Mouse (Mus musculus) lung, postnatal 36 days (tissue): ENCODE data around the gene Slc39a8.

Experiments
- DNase-seq: peaks from one replicate; pipeline ENCODE4 v3.0.0; 2022; ENCODE audit warnings: mixed read lengths

Slc39a8 gene

DNA sequence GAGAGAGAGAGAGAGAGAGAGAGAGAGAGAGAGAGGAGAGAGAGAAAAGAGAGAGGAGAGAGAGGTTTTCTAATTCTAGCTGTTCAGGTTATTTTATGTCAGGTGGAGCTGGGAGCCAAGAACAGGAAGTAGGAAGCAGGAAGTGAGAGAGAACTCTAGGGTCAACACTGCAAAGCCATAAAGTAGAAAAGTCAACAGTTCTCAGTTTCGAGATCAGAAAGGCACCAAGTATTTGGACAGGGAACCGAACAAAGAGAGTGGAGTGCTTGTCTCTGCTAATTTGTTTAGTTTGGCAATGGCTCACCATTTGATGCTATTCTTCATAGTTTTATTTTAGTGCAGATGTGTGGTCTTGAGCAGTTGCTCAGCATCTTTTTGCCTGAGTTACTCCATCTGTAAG, 26.5 kb downstream of the Slc39a8 start:
- peak; percentile 72 for DNase-seq

DNA sequence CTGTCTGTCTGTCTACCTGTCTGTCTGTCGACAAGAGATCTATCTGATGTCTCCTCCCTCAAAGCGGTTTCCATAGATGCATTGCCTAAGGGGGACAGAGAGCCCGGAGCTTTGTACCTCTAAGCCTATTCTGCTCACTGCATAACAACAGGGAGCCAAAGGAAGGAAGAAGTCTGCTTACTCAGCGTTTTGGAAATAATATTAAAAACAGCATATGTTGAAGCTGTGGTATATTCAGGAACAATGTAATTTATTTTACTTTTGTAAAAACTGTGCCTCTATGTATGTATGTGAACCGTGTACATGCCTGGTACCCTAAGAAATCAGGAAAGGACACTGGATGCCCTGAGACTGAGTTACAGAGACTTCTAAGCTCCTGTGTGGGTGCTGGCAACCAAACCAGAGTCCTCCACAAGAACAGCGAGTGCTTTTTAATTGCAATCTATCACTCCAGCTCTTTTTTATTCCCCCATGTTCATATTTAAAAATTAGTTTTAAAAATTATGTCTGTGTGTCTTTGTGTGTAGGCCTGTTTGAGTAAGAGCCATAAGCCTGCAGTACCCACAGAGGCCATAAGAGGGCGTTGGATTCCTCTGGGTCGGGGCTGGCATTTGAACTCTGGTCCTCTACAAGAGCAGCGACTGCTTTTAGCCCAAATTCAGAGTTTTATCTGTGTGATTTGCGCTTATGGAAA, 28.7 kb downstream of the Slc39a8 start:
- DNase-seq: no peak

DNA sequence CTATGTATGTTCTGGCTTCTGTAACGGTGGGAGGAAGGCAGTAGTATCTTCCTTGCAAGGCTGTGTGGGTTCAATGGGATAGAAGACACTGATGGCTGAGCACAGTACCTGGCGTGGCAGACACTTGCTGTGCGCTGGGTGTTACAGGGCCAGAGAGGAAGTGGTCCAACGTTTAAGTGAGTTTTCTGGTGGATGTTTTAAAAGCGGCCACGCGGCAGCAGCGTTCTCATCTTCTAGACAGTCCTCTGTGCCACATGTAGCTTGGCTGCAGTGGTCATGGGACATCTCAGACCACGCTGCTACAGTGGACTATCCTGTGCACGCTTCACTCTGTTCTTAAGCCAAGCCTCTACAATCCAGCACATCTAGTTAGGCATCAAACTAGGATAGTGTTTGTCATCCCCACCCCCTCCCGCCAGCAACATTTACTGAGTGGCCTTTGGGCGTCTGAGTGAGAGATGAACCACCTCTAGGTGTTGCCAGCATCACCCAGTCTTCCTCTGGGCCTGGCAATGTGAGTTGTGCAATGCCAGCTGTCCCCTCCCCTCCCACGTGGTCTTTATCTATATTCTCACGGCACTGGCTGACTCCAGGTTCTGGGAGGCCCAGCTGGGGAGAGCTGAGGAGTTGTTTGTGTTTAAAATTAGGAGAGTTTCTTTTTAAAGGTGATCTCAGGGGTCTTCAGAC, 29.4 kb downstream of the Slc39a8 start:
- no peak for DNase-seq

DNA sequence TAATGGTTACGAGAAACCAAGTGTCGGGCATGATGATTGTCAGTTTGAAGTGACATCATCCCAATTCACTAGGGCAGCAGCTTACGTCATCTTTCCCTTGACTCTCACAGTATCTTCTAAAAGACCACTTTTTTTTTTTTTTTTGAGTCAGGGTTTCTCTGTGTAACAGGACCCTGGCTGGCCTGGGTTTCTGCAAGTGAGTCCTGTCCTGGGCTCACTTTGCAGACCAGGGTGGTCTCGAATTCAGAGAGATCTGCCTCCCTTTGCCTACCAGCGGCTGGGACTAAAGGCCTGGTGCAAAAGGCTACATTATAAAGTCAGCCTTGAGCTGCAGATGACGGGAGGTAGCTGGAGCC, 29.9 kb downstream of the Slc39a8 start:
- DNase-seq: no peak

DNA sequence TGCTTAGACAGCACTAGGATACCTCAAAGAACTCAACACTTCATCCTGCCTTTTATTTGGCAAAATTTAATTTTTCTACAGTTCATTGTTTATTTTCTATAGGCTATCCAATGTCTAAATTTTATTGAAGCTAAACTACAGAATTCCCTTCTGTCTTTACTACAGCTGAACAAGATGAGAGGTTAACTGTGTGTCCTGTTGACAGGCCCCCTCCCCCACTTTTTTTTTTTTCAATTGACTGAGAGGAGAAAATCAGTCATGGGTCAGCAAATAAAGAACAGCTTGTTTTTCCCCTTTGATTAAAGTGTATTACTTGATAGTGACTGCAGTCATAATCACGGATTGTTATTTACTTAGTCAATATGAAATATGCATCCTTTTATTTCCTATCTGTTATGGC, 31.2 kb downstream of the Slc39a8 start:
- no peak for DNase-seq

DNA sequence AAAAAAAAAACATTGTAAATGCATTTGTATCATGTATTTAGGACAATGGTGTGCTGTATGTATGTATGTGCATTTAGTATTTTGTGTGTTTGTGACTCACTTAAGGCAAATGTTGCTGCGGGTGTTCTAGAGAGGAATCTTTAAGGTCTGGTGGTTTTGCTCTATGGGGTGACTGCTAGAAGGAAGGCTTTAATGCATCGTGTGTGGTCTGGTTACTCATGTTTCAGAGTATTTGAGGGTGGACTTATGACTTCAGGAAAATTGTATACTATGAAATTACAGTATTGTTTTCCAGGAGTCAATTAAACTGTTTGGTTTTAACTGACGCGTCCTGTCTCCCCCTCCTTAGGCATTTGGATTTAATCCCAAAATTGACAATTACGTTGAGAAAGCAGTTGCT, 32.1 kb downstream of the Slc39a8 start:
- DNase-seq: no peak

DNA sequence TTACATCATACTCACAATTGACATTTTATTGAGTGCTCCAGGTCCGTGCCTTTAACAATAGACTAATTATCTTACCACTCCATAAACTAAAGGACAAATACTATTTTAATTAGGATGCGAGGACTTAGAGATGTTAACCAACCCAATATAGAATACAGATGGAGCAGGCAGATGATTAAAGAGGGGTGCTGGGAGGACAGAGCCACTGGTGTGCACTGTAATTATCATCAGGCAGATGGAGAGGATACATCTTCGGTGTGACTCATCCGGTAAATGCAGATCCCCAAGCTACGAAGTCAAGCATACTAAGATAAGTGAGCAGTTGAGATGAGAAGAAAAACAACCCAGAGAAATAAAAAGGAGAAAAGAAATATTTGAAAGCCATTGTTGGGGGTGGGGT, 34.4 kb downstream of the Slc39a8 start:
- no peak for DNase-seq

DNA sequence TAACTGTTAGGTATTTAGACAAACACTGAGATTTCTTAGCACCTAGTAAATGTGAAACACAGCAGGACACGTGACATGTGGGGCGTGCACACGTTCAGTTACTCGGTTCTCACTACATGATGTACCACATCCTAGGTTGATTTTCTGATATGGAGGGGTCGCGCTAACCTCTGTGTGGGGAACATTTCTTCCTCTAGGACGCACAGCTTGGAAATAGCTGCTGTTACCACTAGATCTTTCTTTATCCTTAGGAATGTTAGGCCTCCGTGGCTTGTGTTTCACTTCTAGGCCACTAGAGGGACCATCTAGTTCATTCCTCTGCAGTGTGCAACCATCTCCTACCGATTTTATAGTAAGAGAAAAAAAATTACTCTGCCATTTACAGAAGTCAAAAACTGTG, 37.7 kb downstream of the Slc39a8 start:
- DNase-seq: peak; percentile 57

DNA sequence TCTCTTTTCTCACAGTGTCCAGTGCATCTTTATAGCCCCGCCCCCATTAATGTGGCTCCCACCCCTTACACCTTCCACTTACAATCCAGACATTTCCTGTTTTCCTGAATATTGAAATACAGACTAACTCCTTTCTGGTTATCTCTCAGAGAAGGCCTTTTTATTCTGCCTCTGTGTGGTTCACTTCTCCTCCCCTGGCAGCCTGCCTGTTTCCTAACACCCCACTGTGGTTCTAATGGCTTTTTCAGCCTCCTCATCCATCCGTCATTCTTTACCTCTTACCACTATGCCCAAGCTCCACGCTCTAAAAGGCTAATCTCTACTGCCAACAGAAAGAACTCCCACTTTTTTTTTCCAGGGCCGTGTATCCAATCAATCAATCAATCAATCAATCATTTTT, 44.0 kb downstream of the Slc39a8 start:
- DNase-seq: no peak

DNA sequence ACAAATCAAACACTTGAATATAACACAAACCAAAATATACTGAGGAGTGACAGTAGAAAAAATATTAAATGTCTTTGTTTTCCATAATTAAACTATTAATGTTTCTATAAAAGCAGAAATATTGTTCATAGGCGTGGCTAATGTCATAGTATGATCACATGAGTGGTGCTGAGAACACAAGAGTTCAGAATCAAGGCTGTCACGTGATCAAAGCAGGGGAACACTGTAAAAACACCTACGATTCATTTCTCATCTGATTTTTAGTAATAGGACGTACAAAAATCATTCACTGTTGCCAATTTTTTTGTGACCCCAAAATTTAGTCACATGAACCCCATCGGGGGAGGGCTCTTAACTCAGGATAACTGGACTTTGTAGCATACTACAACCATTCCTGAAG, 47.2 kb downstream of the Slc39a8 start:
- no peak for DNase-seq

DNA sequence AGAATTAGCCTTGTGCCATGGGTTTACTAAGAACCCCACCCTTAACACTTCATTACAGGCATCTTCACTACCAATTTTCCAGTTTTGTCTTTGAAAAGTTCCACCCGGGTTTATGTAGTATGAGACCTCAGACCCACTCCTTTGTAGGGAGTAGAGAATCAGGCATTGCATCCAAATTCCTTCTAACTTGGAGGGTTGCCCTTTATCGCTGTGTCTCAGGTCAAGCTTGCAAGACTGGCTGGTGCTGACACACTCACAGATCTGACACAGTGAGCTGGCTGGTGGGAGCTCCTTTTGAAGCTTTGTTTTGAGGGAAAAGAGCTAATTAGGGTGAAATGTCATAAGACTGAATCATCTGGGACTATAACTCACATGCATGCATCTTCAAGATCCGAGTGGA, 48.5 kb downstream of the Slc39a8 start:
- DNase-seq: no peak

DNA sequence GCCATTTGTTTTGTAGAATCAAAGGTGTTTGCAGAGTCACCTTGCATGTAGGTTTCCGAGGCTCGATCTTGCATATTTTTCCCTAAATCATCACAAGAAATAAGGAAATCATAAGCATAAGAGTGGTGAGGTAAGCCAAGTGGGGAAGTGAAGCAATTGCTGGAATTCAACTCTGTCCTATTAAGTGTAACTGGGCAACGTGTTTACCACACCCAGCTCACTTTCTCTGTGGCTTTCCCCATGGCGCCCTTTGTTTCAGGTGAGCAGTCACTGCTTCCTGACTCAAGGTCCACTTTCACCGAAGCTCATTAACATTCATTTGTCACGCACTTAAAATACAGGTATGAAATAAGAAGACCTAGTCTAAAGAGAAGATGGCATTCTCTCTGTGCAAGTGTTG, 53.0 kb downstream of the Slc39a8 start:
- peak; percentile 61 for DNase-seq

DNA sequence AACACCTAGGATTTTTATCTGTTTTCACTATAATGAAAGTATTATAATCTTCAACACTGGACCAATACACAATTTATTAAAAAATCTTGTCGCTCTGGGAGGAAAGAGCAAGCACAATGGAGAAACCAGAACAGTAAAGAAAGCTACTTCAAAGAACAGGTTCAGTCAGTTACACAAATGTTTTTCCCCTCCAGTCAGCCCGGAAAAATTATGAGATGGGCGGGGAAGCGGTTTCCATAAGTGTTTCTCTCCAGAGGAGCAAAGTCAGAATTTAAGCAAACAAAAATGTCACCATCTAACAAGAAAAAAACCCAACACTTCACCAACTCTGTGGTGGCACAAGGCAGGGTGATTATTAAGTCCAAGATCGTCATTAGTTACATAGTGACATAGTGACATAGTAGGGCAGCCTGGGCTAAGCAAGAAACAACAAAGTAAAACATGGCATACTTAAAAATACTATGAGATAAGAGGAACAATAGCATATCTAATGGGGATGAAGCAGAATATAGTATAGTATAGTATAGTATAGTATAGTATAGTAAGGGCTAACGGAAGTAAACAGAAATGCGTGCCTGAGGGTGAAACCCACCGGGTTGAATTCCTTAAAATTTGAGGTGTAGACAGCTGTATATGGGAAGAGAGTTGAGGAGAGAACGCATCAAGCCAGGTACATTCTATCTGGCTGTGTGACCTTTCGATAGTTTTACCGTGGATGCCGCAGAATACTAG, 61.0 kb downstream of the Slc39a8 start:
- DNase-seq: peak; percentile 40

DNA sequence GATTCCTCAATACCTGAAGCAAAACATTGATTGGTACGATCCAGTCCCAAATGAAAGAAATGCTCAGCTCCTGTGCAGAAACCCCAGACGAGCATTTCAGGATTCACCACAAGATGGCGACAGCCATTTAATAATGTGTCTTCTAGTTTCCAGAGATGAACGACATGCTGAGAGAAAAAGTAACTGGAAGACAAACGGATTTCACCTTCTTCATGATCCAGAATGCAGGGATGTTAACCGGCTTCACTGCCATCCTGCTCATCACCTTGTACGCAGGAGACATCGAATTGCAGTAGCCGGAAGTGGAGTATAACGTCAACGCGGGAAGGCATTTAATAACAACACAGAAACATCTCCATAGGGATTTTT, 61.6 kb downstream of the Slc39a8 start:
- peak; percentile 84 for DNase-seq

DNA sequence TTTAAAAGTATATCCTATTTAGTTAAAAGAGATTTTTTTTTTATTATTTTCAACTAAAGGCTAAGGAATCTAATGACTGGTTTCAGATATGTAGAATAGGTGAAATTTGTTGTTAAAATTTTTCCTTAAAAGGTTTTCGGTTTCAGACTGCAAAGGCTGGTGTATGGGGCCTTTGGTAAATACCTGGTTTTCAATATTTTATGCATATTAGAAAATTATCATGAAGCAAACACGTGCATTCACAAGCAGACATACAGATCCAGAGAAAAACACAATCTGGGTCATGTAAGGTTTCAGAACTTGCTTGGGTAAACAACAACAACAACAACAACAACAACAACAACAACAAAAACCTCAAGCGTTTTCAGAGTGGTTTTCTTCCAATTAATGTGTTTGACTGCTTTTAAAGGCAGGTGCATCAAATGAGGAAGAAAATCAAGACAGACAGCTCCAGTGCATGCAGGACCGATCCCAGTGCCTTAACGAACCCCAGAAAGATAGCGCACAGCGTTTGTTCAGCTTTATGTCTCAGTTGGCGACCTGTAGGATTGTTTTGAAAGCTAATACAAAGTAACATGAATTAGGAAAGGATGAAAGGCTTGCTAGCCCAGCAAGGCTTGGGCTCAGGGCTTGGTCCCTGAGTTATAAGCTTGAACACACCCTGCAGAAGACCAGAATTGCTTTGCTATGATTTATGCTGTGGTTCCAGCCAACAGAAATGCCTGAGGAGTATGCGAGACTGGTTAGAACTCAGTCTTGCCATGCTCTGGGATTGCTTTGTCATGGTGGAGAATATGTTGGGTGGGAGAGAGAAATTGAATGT, 62.2 kb downstream of the Slc39a8 start:
- no peak for DNase-seq

DNA sequence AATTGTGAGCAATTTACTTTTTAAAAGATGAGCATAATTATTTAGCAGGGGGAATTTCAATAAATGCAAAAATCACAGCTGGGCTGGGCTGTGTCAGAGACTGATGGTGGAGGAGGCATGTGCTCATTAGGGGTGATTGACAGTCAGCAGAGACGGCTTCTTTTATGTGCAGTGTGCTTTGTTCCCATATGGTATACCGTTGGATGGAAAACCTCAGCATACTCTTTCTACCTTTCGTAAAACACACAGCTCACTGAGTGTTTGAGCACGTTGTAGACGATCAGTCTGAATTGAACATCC, 62.7 kb downstream of the Slc39a8 start:
- no peak for DNase-seq

DNA sequence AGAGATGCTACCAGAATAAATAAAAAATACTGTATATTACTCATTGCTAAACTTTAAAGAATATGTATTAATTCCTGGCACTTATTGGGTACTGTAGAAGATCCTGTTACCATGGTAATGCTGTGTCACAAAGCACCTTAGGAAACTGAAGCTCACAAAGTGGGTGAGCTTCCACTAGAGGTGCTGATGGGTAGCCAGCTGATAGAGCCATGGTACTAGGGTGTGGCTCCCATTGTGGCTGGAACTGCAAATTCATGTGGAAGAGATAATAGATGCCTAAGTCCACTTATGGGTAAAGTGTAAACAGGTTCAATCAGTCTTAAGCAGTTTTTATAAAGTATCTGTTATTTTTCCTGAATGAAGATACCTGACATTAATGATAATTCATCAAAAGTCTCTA, 64.3 kb downstream of the Slc39a8 start:
- no peak for DNase-seq

DNA sequence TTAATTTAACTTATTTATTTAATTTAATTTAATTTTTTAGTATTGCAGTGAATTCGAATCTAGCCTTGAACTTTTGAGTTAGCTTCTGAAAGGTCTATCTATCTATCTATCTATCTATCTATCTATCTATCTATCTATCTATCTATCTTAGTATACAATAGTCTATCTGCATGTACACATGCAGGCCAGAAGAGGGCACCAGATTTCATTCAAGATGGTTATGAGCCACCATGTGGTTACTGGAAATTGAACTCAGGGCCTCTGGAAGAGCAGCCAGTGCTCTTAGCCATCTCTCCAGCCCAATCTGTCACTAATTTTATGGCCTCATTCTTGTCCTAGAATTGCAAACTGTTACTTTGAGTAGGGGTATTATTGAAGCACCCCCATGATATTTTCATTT, 78.3 kb downstream of the Slc39a8 start:
- no peak for DNase-seq

DNA sequence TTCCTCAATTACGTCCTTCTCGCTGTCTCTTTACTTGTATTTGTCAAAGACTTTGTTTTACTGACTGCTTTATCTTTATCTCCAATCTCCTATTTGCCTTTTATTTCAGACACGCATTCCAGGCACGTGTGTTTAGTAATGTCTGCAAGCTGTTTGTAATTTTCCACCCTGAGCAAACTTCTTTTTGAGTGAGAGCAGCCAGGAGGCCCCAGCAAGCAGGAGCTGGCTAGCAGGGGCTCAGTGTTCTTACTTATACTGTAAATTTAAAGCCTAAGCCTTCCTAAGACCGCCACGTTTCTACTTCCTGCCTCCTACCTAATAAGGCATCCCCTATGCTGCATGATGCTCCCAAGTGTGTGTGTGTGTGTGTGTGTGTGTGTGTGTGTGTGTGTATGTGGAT, 79.8 kb downstream of the Slc39a8 start:
- DNase-seq: no peak

DNA sequence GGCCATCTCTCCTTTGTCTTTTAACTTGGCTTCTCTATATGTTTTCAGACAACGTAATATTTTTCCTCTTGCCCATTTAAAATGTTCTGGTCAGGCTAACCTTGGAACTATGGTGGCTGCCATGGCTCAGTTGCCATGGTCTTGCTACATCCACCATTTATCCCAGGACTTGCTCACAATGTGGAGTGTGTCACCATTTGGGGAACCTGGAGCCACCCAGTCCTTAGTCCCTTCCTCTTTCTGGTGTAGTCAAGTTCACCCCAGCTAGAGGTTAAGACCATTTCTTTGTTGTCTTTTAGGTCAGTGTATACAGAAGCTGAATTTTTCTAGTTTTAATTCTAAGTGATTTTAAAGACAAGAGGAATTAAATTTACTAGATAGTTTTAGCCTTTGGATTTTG, 80.7 kb downstream of the Slc39a8 start:
- DNase-seq: no peak

DNA sequence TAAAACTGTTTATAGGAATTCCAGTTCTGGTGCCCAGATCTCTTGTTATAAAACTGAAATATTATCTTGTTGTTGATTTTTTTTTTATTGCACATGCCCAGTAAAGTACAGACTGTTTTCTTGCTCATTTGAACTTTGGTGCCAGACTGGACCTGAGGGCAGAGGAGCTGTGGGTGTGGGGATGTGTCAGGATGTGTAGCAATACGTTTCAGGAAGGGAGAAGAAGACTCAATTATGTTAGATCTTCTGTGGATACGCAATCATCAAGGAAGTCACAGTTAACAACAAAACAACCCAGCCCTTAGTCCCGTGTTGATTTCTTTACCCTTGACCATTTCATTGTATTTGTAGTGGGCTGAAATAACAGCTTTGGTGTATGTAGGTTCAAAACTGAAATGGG, 81.9 kb downstream of the Slc39a8 start:
- DNase-seq: no peak

DNA sequence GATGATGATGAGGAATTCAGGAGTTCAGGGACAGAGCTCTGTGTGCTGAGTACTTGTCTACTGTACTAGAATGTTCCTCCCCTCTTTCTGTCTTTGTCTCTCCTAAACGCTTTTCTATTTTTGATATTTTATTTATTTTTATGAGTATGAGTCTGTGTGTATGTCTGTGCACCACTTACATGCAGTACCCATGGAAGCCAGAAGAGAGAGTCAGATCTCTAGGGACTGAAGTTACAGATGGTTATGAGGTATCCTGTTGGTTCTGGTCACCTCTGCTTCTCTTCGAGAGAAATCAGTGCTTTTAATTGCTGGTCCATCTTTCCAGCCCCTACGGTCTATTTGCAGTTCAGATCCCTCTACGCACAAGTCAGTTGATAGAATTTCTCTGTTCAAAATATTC, 90.9 kb downstream of the Slc39a8 start:
- no peak for DNase-seq

DNA sequence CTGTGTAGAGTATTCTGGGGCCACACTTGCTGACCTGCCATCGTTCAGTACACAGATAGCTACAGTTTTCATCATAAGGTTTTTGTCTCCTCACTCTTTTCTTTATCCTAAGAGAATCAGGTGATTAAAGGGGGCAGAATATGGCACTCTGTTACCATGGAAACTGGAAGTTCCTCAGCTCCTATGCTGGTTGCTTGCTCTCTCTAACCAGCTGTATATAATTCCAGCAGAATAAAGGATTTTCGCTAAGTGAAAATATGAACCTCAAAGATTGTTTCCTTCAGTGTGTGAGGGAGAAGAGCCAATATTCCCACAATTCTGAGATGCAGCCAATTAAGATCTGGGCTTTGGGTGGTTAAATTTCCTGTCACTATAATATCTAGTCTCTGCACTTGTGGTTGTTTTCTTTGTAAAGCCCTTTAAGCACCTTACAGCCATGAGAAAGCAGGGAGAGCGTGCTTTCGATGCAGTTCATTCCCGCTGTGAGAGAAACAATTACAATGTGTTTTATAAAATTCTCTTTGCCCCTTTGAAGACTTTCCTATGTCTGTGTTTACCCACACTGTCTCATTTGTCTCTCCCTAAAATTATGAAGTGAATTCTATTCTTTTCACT, 93.6 kb downstream of the Slc39a8 start:
- DNase-seq: no peak
